Mouse (Mus musculus) midbrain, embryonic 11.5 days (tissue): ENCODE data around the gene Cebpb. TPM values are rescaled to one million over a fixed set of nuclear protein-coding genes. Genes with fewer than 3 reads are reported as not detected.

ENCODE experiments used
- ATAC-seq: fragments of 200-750 bp; cut with Nextera tagmentation; 2 replicates; pipeline ENCODE4 v1.8.0; 2017; ENCODE audit warnings: moderate TSS enrichment, moderate library complexity; ENCODE audit not compliant: low FRiP score
- DNase-seq: peaks from one replicate; pipeline ENCODE4 v3.0.0; 2015; ENCODE audit warnings: low spot score; ENCODE audit errors: missing footprints
- H3K27ac ChIP-seq: fragments of 300-500 bp; sonication (generic); 2 replicates; pipeline ENCODE4 v1.5.1; 2014; ENCODE audit warnings: low read depth, low read length
- H3K27me3 ChIP-seq: fragments of 300-500 bp; sonication (generic); 2 replicates; pipeline ENCODE4 v1.6.1; 2014; ENCODE audit warnings: mild to moderate bottlenecking, low read length, moderate library complexity, mixed read lengths; ENCODE audit not compliant: control insufficient read depth, insufficient read depth
- H3K36me3 ChIP-seq: fragments of 300-500 bp; sonication (generic); 2 replicates; pipeline ENCODE4 v1.6.1; 2014; ENCODE audit warnings: mild to moderate bottlenecking, low read length, moderate library complexity, mixed read lengths; ENCODE audit not compliant: control insufficient read depth, insufficient read depth
- H3K4me1 ChIP-seq: fragments of 300-500 bp; sonication (generic); 2 replicates; pipeline ENCODE4 v1.6.1; 2014; ENCODE audit warnings: low read length; ENCODE audit not compliant: control insufficient read depth, insufficient read depth
- H3K4me2 ChIP-seq: fragments of 300-500 bp; sonication (generic); 2 replicates; pipeline ENCODE4 v1.6.1; 2014; ENCODE audit warnings: mild to moderate bottlenecking, moderate library complexity
- H3K4me3 ChIP-seq: fragments of 300-500 bp; sonication (generic); 2 replicates; pipeline ENCODE4 v1.5.1; 2014; ENCODE audit warnings: low read depth, low read length
- H3K9ac ChIP-seq: fragments of 300-500 bp; sonication (generic); 2 replicates; pipeline ENCODE4 v1.6.1; 2014; ENCODE audit warnings: low read length
- H3K9me3 ChIP-seq: fragments of 300-500 bp; sonication (generic); 2 replicates; pipeline ENCODE4 v1.6.1; 2016; ENCODE audit warnings: low read length; ENCODE audit not compliant: control insufficient read depth
- WGBS: fragments of 180-500 bp; shearing (Covaris S2); extraction: QIAGEN DNeasy Blood & Tissue Kit; methylation state at CpG from one replicate; pipeline ENCODE4 v1.1.7; 2014; 5-methylcytosine and 5-hydroxymethylcytosine counted together
- polyA plus RNA-seq: library from polyadenylated mRNA; unstranded; fragments of >200 nt; fragmentation: Nextera tagmentation; extraction: Ambion mirVana; gene quantifications from 2 replicates; pipeline ENCODE4 v1.2.1, GENCODE M21; 2014

The Cebpb gene
- polyA plus RNA-seq, 1 experiment from 2014 or later: 2.5 TPM

DNA sequence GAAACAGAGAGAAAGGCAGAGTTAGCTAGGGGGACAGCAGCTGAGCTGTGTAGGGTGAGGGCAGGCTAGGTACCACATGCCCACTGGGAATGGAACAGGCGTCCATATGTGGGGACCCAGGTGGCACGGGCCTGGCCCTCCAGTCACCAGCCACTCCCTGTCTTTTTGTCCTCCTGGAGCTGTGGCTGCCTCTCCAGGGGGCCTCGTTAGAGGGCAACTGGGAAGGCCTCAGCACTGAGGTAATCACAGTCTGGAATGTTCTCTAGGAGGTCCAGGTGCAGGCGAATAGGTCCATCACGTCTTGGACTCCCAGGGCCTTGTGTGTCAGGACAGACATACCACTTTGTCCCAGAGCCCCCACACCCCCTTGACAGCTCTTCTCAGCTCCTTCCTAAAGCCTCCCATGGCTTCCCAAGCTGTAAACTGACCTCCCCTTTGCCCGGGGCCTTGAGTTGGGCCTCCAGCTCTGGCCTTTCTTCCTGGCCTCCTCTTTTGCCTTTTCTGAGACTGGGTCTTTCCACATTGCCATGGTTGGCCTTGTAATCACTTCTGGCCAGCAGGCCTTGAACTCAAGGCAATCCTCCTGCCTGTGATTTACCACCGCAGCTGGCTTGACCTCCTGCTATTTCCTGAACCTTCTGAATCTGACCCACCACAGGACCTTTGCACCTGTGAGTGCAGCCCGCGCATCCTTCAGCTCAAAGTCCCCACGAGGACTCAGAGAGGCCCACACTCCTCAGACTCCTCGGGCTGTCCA lies 17.6 kb downstream of the Cebpb start:
- Histone ChIP-seq H3K27ac (no peak overlapping the region), H3K36me3 (no peaks in the 10 kb centered on the region), H3K9me3 (no peaks in the 10 kb centered on the region), H3K4me1 (no peaks in the 10 kb centered on the region; the same call in 1 of the 2 replicates), H3K4me3 (no peak overlapping the region), H3K27me3 (no peaks in the 10 kb centered on the region), H3K9ac (no peak overlapping the region), H3K4me2 (no peak overlapping the region)
- WGBS: 76% methylated on average over 11 of the region's 11 CpGs
- no peak for DNase-seq
- ATAC-seq: no peak

DNA sequence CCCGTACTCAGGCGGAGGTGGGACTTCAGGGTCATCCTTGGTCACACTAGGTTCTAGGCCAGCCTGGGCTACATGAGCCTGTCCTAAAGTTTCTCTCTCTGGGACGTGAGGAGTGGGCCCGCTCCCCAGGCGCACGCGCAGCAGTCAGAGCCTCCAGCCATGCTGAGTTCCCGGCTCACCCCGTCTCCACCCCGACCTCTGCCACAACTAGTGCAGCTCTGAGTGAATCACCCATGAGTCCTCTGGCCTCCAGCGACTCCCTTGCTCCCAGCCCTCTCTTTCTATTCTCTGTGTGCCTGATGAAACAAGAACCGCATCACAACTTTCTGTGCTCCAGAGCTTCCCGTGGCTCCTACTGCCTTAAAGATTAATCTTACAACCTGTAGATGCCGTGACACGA lies 19.7 kb downstream of the Cebpb start:
- Histone ChIP-seq H3K4me1 (no peaks in the 10 kb centered on the region; the same call in 1 of the 2 replicates), H3K27ac (no peak overlapping the region), H3K27me3 (no peaks in the 10 kb centered on the region), H3K36me3 (no peaks in the 10 kb centered on the region), H3K4me3 (no peak overlapping the region), H3K4me2 (no peak overlapping the region), H3K9ac (no peak overlapping the region), H3K9me3 (no peaks in the 10 kb centered on the region)
- WGBS: 69% methylated on average over 15 of the region's 15 CpGs
- ATAC-seq (no peak), DNase-seq (no peak)

DNA sequence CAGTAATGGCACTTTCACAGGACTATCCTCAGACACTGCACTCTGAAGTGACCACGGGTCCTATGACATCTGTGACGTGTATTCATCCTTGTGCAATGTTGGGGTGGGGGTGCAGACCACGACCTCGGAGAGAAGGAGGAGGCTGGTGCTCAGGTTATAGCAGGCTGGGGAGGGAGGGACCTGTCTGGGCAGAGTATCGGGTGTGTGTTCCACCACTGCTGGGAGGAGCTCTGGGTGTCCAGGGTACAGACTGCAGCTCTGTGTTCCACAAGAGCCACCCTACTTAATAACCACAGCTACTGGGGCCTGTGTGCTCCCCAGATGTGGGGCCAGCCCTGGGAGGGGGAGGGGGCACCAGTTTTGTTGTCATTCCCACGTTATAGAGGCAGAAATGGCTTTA lies 21.3 kb downstream of the Cebpb start:
- no peaks in the 10 kb centered on the region; the same call in 1 of the 2 replicates for H3K4me1 ChIP-seq
- WGBS: 60% methylated on average over 6 of the region's 6 CpGs
- no peak overlapping the region for H3K4me2 ChIP-seq
- no peaks in the 10 kb centered on the region for H3K27me3 ChIP-seq
- no peaks in the 10 kb centered on the region for H3K36me3 ChIP-seq
- no peak overlapping the region for H3K4me3 ChIP-seq
- no peaks in the 10 kb centered on the region for H3K9me3 ChIP-seq
- ATAC-seq (no peak), DNase-seq (no peak)
- no peak overlapping the region for H3K27ac ChIP-seq
- no peak overlapping the region for H3K9ac ChIP-seq

DNA sequence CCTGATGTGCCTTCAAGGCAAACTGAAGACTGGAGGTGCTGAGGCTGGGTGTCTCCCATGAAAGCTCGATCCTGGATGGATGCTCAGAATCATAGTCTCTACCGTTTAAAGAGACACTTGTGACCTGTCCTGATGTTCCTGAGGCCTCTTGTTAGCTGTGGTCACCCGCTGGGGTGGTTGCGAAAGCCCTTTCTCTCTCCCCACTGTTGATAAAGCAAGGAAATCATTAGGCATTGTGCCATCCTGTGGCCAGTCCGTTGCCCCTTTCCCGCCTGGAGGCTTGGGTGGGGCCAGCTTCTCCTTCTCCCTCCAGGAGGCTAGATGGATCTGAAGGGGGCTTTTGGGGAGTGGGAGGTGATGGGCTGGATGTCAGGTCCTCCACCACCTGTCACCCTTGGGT lies 21.9 kb downstream of the Cebpb start:
- Histone ChIP-seq H3K36me3 (no peaks in the 10 kb centered on the region), H3K4me1 (no peaks in the 10 kb centered on the region; the same call in 1 of the 2 replicates), H3K4me3 (no peak overlapping the region), H3K27me3 (no peaks in the 10 kb centered on the region), H3K27ac (no peak overlapping the region), H3K9me3 (no peaks in the 10 kb centered on the region), H3K9ac (no peak overlapping the region), H3K4me2 (no peak overlapping the region)
- no peak for DNase-seq
- no peak for ATAC-seq
- 72% methylated on average over 6 of the region's 6 CpGs for WGBS

DNA sequence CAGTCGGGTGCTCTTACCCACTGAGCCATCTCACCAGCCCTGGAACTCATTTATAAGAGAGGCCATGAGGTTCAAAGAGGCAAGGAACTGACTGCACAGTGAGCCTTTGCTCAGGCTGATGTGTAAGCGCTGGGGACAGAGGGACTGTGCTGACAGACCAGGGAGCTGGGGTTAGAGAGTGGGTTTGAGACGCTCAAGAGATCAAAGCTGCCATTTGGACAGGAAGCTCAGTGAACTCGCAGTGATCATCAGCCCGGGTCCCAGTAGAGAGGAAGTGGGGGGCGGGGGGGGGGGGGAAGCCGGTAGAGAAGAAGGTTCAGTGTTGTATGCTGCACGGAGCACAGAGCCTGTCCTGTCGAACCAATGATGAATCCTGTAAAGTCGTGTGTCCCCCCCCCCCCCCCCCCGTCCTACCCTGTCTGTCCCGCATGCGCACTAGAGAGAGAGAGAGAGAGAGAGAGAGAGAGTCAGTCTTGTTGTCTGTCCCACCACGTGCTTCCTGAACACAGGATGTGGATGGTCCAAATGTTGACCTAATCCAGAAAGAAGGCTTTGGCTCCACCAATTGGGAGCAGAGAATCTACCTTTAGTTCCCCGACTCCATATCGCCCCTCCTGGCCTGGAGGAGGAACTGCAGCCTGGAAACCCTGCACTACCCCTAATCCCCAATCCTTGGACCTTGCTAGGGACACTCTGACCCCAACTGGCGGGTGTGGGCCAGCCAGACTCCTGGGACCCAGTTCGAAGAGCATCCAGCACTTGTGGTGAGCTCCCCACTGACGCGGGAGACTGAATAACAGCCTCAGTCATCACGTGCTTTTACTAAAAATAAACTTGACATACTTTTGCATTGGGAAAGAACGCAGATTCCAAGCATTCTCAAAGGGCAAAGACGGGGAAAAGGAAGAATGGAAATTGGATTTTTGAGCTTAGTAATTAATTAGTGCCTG lies 24.4 kb downstream of the Cebpb start:
- Histone ChIP-seq H3K4me1 (no peaks in the 10 kb centered on the region; the same call in 1 of the 2 replicates), H3K4me3 (no peak overlapping the region), H3K4me2 (no peak overlapping the region), H3K27me3 (no peaks in the 10 kb centered on the region), H3K9ac (no peak overlapping the region), H3K36me3 (no peaks in the 10 kb centered on the region), H3K27ac (no peak overlapping the region), H3K9me3 (no peaks in the 10 kb centered on the region)
- DNase-seq (no peak), ATAC-seq (no peak)
- 78% methylated on average over 18 of the region's 23 CpGs for WGBS

DNA sequence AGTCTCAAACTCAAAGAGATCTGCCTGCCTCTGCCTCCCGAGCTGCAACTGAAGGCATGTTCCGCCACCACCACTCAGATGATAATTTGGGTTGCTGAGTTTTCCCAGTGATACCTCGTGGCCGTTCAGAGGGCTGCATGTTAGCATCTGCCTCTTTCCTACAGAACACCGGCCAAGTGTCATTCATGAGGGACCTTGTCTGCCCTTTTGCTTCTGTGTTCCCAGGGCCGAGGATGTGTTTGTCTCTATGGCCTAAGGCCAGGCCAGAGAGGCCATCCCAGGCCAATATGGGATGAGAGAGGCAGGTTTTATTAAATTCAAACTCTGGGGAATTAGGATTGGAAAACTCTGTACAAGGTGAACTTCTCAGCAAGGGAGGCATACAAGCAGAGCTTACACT lies 25.6 kb downstream of the Cebpb start:
- DNase-seq (no peak), ATAC-seq (no peak)
- no peak overlapping the region for H3K4me3 ChIP-seq
- no peaks in the 10 kb centered on the region for H3K9me3 ChIP-seq
- no peak overlapping the region for H3K4me2 ChIP-seq
- WGBS: 89% methylated on average over 6 of the region's 6 CpGs
- H3K36me3 ChIP-seq: no peaks in the 10 kb centered on the region
- no peaks in the 10 kb centered on the region; the same call in 1 of the 2 replicates for H3K4me1 ChIP-seq
- H3K27me3 ChIP-seq: no peaks in the 10 kb centered on the region
- no peak overlapping the region for H3K27ac ChIP-seq
- H3K9ac ChIP-seq: no peak overlapping the region

DNA sequence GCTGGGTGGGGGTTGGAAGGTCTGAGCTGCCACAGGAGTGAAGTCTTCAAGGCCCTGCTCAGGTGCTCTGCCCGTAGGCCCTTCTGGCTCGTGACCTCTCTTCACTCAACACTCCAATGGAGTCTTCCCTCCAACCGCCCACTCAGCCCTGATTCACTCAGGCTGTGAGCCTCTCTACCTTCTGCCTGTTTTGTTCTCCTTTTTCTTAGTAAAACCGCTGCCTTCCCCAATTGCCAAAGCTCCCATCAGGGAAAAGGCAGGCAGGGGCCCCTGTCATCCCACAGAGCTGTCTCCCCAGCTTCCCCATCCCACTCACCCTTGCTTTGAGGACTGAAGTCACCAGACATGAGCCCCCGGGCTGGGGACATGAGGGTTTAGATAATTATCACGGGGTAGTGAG lies 26.3 kb downstream of the Cebpb start:
- H3K27ac ChIP-seq: no peak overlapping the region
- no peaks in the 10 kb centered on the region for H3K9me3 ChIP-seq
- H3K27me3 ChIP-seq: no peaks in the 10 kb centered on the region
- H3K4me2 ChIP-seq: no peak overlapping the region
- no peak for ATAC-seq
- WGBS: 76% methylated on average over 6 of the region's 6 CpGs
- H3K4me3 ChIP-seq: no peak overlapping the region
- no peaks in the 10 kb centered on the region for H3K36me3 ChIP-seq
- no peak for DNase-seq
- H3K4me1 ChIP-seq: no peaks in the 10 kb centered on the region; the same call in 1 of the 2 replicates
- H3K9ac ChIP-seq: no peak overlapping the region

DNA sequence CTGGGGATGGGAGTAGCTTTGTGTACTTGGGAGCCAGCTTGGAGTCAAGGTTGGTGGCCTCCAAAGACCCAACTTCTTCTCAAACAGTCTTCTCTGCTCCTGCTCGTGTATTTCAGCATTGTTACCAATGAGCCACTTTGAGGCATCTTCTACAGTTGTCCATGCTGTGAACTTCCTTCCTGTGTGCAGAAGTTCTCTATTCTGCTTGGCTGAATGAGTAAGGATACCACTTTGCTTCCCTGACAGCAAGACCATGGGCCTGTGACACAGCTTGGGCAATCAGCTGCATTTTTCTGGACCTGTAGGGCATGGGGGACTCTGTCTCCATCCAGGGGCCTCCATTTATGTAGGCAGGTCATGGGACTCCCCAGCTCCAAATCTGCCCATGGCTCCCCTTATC lies 28.5 kb downstream of the Cebpb start:
- ATAC-seq: no peak
- H3K9ac ChIP-seq: no peak overlapping the region
- 79% methylated on average over 1 of the region's 1 CpGs for WGBS
- H3K4me2 ChIP-seq: no peak overlapping the region
- no peaks in the 10 kb centered on the region for H3K36me3 ChIP-seq
- no peak overlapping the region for H3K27ac ChIP-seq
- H3K27me3 ChIP-seq: no peaks in the 10 kb centered on the region
- no peaks in the 10 kb centered on the region for H3K9me3 ChIP-seq
- no peak overlapping the region for H3K4me3 ChIP-seq
- DNase-seq: no peak
- no peaks in the 10 kb centered on the region for H3K4me1 ChIP-seq

DNA sequence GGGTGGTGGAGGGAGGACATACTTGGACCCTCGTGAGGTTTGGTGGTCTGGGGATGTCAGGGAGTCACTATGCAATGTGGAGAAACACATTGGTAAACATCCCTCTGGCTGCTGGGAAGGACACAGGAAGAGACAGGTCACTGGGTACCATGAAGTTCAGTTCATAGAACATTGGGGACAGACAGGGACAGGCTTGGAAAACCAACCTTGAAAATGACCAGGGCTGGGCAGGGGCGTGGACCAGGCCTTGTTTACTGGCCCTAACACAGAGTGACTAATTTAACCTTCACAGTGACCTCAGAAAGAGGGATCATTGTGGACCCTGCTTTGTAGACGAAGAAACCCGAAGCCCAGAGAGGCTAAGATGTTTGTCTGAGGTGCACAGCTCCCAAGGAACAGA lies 30.8 kb downstream of the Cebpb start:
- H3K9ac ChIP-seq: no peak overlapping the region
- no peak for DNase-seq
- H3K36me3 ChIP-seq: no peaks in the 10 kb centered on the region
- ATAC-seq: no peak
- no peaks in the 10 kb centered on the region for H3K9me3 ChIP-seq
- H3K4me2 ChIP-seq: no peak overlapping the region
- WGBS: 84% methylated on average over 4 of the region's 4 CpGs
- no peak overlapping the region for H3K27ac ChIP-seq
- H3K4me1 ChIP-seq: no peaks in the 10 kb centered on the region
- H3K4me3 ChIP-seq: no peak overlapping the region
- no peaks in the 10 kb centered on the region for H3K27me3 ChIP-seq
